ENCODE assay signal across 24 mouse cellular contexts in genomic region chr9:99341600-99341999, GRCm38 (mm10). TPM values are rescaled to one million over a fixed set of nuclear protein-coding genes. Genes with fewer than 3 reads are reported as not detected.
A peak's percentile ranks its signal among the peaks of the same experiment; 100 is the strongest.
DNase-seq lines count a peak whose midpoint lies in the region; ATAC-seq and TF ChIP-seq lines count a peak whose summit lies in the region.
"Had no signal": no experiment of that assay in that cellular context is flagged by ENCODE, and none has a peak within 500 bp of the region (broad histone marks: within the 10 kb centered on the region; RNA-seq: fewer than 3 reads in every experiment).

No protein-coding gene starts in this region.

- no peak for TF ChIP-seq RAD21 in MEL (IDR thresholded peaks at IDR 0.05; ENCODE audit: low read depth, low read length)

- no peak for TF ChIP-seq CTCF in intestine, postnatal 0 days (IDR thresholded peaks at IDR 0.05; ENCODE audit: low read depth)
- TF ChIP-seq CTCF in G1E (IDR thresholded peaks at IDR 0.05; ENCODE audit: low read depth, low read length) (no peak), MEL (IDR thresholded peaks at IDR 0.05 in 2 of 3, conservative IDR thresholded peaks at IDR 0.05 in 1 of 3; ENCODE audit: control insufficient read depth in 1 of 3, insufficient read depth in 1 of 3, low read depth in 2 of 3, low read length in 3 of 3, poor library complexity in 1 of 3, severe bottlenecking in 1 of 3) (no peak)

- peak; percentile 39 to 74; a peak in 2 of 4 replicates for TF ChIP-seq EP300 in MEL (IDR thresholded peaks at IDR 0.05; ENCODE audit: low read depth in 1 of 2, low read length in 2 of 2)

- no peak overlapping the region for H3K27ac ChIP-seq in intestine, embryonic 16.5 days (ENCODE audit: low read length)
- H3K27ac ChIP-seq in intestine, postnatal 0 days (ENCODE audit: low read depth, low read length) = no peak overlapping the region
- H3K27ac ChIP-seq in MEL (ENCODE audit: control insufficient read depth, low read depth, low read length) = no peak overlapping the region

- H3K9me3 ChIP-seq in intestine, embryonic 16.5 days (ENCODE audit: control insufficient read depth, low read length) = no peaks in the 10 kb centered on the region
- no peaks in the 10 kb centered on the region for H3K9me3 ChIP-seq in intestine, postnatal 0 days (ENCODE audit: control insufficient read depth)
- H3K9me3 ChIP-seq in G1E (replicated peaks) (no peaks in the 10 kb centered on the region), MEL (replicated peaks; ENCODE audit: insufficient read depth, low read length) (no peaks in the 10 kb centered on the region)

- H3K27me3 ChIP-seq in intestine, embryonic 16.5 days (replicated peaks; ENCODE audit: control insufficient read depth, insufficient read depth, low read length) = no peaks in the 10 kb centered on the region
- no peaks in the 10 kb centered on the region for H3K27me3 ChIP-seq in intestine, postnatal 0 days (replicated peaks; ENCODE audit: control insufficient read depth, insufficient read depth, low read length)
- H3K27me3 ChIP-seq in G1E (ENCODE audit: insufficient read depth, low read length) (peaks cover 26% of the 10 kb centered on the region), MEL (ENCODE audit: control insufficient read depth in 1 of 2, insufficient read depth in 2 of 2, low read length in 2 of 2) (no peaks in the 10 kb centered on the region)
- H3K27me3 ChIP-seq: CH12.LX, Patski had no signal

- H3K4me1 ChIP-seq in intestine, embryonic 16.5 days (ENCODE audit: control insufficient read depth, insufficient read depth, low read length) = no peaks in the 10 kb centered on the region
- no peaks in the 10 kb centered on the region for H3K4me1 ChIP-seq in intestine, postnatal 0 days (replicated peaks; ENCODE audit: control insufficient read depth, insufficient read depth, low read length)
- H3K4me1 ChIP-seq in G1E (ENCODE audit: insufficient read depth, low read depth, low read length) (peaks cover 54% of the 10 kb centered on the region), MEL (ENCODE audit: control insufficient read depth in 1 of 2, insufficient read depth in 2 of 2, low read length in 2 of 2) (peaks cover 12 to 35% of the 10 kb centered on the region in 2 experiments)

- WGBS in intestine, embryonic 16.5 days = 50% methylated on average over 3 of the region's 3 CpGs
- 23% methylated on average over 3 of the region's 3 CpGs for whole genome bisulfite sequencing in intestine, postnatal 0 days

- H3K79me2 ChIP-seq in MEL (ENCODE audit: control insufficient read depth, insufficient read depth, low read length, poor library complexity) = no peaks in the 10 kb centered on the region

- H3K36me3 ChIP-seq in intestine, embryonic 16.5 days (ENCODE audit: control insufficient read depth, insufficient read depth, low read length) = no peaks in the 10 kb centered on the region
- H3K36me3 ChIP-seq in intestine, postnatal 0 days (ENCODE audit: control insufficient read depth, insufficient read depth) = no peaks in the 10 kb centered on the region
- H3K36me3 ChIP-seq in G1E (replicated peaks) (no peaks in the 10 kb centered on the region), MEL (ENCODE audit: control insufficient read depth in 1 of 2, insufficient read depth in 2 of 2, low read length in 2 of 2) (peaks cover 0 to 19% of the 10 kb centered on the region in 2 experiments; a peak in 2 of 4 replicates)

- no peak overlapping the region for H3K4me3 ChIP-seq in intestine, embryonic 16.5 days (ENCODE audit: low read length)
- H3K4me3 ChIP-seq in intestine, postnatal 0 days (ENCODE audit: low read depth, low read length) = no peak overlapping the region
- H3K4me3 ChIP-seq in G1E (ENCODE audit: low read depth, low read length) (no peak overlapping the region), MEL (ENCODE audit: control insufficient read depth in 1 of 2, insufficient read depth in 1 of 2, low read depth in 2 of 2, low read length in 2 of 2) (no peak overlapping the region)

- no peak for TF ChIP-seq POLR2A in MEL (IDR thresholded peaks at IDR 0.05; ENCODE audit: control insufficient read depth in 1 of 2, insufficient read depth in 1 of 2, low read depth in 1 of 2, low read length in 2 of 2, poor library complexity in 1 of 2)

- peak; percentile 28; the same call in 1 of the 2 replicates for ATAC-seq in intestine, embryonic 16.5 days
- ATAC-seq in intestine, postnatal 0 days = no peak
- ATAC-seq in G1E (ENCODE audit: extremely low read depth, insufficient number of reproducible peaks, low FRiP score, poor library complexity, severe bottlenecking) = peak; percentile 41; the same call in 1 of the 2 replicates
- ATAC-seq: activated CD4-positive, CD25-positive, alpha-beta regulatory T cell, adult 4 months; CD4-positive, CD25-positive, alpha-beta regulatory T cell, adult 4 months; Patski had no signal

- H3K4me2 ChIP-seq in intestine, embryonic 16.5 days (ENCODE audit: low read depth, low read length) = no peak overlapping the region
- H3K4me2 ChIP-seq in intestine, postnatal 0 days (replicated peaks; ENCODE audit: low read depth) = no peak overlapping the region

- DNase-seq in testis, postnatal 14 days (ENCODE audit: low spot score) = peak; percentile 83
- DNase-seq in testis, postnatal 10 days (ENCODE audit: low spot score) = no peak
- DNase-seq in G1E (ENCODE audit: low spot score) (no peak), MEL (ENCODE audit: low read depth, low spot score) (peak; percentile 16)
- DNase-seq in B cell, adult 2 months = no peak
- DNase-seq in right cerebral cortex, adult 2 months (ENCODE audit: low spot score in 2 of 2) = no peak
- DNase-seq: adrenal gland, adult 2 months; adrenal gland, adult 8-10 months; adrenal gland, postnatal 10 days; adrenal gland, postnatal 14 days; adrenal gland, postnatal 25 days; adrenal gland, postnatal 36 days; cerebellum, adult 11 months; cerebellum, adult 11-12 months; cerebellum, adult 18-20 months; cerebellum, adult 2 months; cerebellum, adult 8-10 months had no signal

- no peak overlapping the region for H3K9ac ChIP-seq in intestine, embryonic 16.5 days (ENCODE audit: low read depth, low read length)
- H3K9ac ChIP-seq in intestine, postnatal 0 days (ENCODE audit: low read depth, low read length) = no peak overlapping the region
- no peak overlapping the region for H3K9ac ChIP-seq in MEL (ENCODE audit: control insufficient read depth, low read depth, low read length, poor library complexity, severe bottlenecking)

TF ChIP-seq in MEL, 35 proteins besides CTCF, POLR2A, EP300 and RAD21:
- TF ChIP-seq CHD2 (IDR thresholded peaks at IDR 0.05; ENCODE audit: low read length) (no peak), SMC3 (IDR thresholded peaks at IDR 0.05; ENCODE audit: low read depth, low read length) (no peak), MAFK (IDR thresholded peaks at IDR 0.05; ENCODE audit: borderline replicate concordance, low read depth, low read length) (no peak), TCF12 (IDR thresholded peaks at IDR 0.05; ENCODE audit: low read depth, low read length) (peak; percentile 72), USF1 (IDR thresholded peaks at IDR 0.05; ENCODE audit: low read depth, low read length) (no peak), RCOR1 (IDR thresholded peaks at IDR 0.05; ENCODE audit: low read depth, low read length) (peak; percentile 84), MYC (IDR thresholded peaks at IDR 0.05; ENCODE audit: low read depth, low read length) (no peak), GATA1 (IDR thresholded peaks at IDR 0.05; ENCODE audit: low read depth, low read length) (peak; percentile 83), E2F4 (IDR thresholded peaks at IDR 0.05; ENCODE audit: borderline replicate concordance, low read depth, low read length) (no peak), GABPA (IDR thresholded peaks at IDR 0.05; ENCODE audit: low read depth, low read length) (no peak), NRF1 (IDR thresholded peaks at IDR 0.05; ENCODE audit: insufficient read depth, low read depth, low read length, poor library complexity, severe bottlenecking) (no peak), MEF2A (IDR thresholded peaks at IDR 0.05; ENCODE audit: extremely low read depth, insufficient replicate concordance, low read depth, low read length, poor library complexity, severe bottlenecking) (no peak), ETS1 (IDR thresholded peaks at IDR 0.05; ENCODE audit: low read depth, low read length) (0 out of 2 replicates have a peak, but pooled peaks have one; percentile 16), KAT2A (conservative IDR thresholded peaks at IDR 0.05; ENCODE audit: low read depth, low read length) (no peak), ZNF384 (IDR thresholded peaks at IDR 0.05; ENCODE audit: low read depth, low read length) (no peak), BHLHE40 (IDR thresholded peaks at IDR 0.05; ENCODE audit: borderline replicate concordance, low read depth, low read length) (peak; percentile 67; the same call in 1 of the 2 replicates), MAZ (IDR thresholded peaks at IDR 0.05; ENCODE audit: low read depth, low read length) (no peak), ZC3H11A (IDR thresholded peaks at IDR 0.05; ENCODE audit: low read depth, low read length) (no peak)

RNA-seq across cellular contexts. Expression of gene Esyt3, which starts 16.8 kb away (rescaled TPM):
- 0.38 and 0.40 TPM in 2 replicates for polyA plus RNA-seq in intestine, embryonic 16.5 days (2015; fragmentation: Nextera tagmentation; extraction: Ambion mirVana)
- 0.37 and 0.47 TPM in 2 replicates for polyA plus RNA-seq in intestine, postnatal 0 days (2015; fragmentation: Nextera tagmentation; extraction: Ambion mirVana)
- total RNA-seq in G1E (2014; fragmentation: Nextera tagmentation) (not detected in 2 replicates), G1E (2017) (under 0.01 and 0.49 TPM in 2 replicates), MEL (2012; rRNA removed) (0.03 TPM in 1 of 2 replicates, not detected in the other)
- polyA plus RNA-seq in G1E (2012) (not detected in 2 replicates), MEL (2012; ENCODE audit: insufficient read depth in 1 of 2, insufficient read length in 2 of 2, low read depth in 1 of 2, low replicate concordance in 2 of 2, missing spikeins in 1 of 2) (under 1 TPM in 1 of 2 experiments, not detected in 1; 0.07 TPM)
- total RNA-seq: CH12.LX had no signal
- polyA plus RNA-seq: C2C12; CD4-positive, CD25-positive, alpha-beta regulatory T cell, adult 4 months had no signal

Comparison
In these comparisons a context has a peak if more than half of its experiments do, and no peak if none do; other contexts are left out.
1. DNase-seq: peak in testis, postnatal 14 days (single experiment) and MEL (single experiment); none in testis, postnatal 10 days (single experiment), G1E (single experiment), B cell, adult 2 months (0 of 2) and right cerebral cortex, adult 2 months (0 of 2).